Comparison of ENCODE assay signal across 10 mouse cellular contexts in the genomic region with DNA sequence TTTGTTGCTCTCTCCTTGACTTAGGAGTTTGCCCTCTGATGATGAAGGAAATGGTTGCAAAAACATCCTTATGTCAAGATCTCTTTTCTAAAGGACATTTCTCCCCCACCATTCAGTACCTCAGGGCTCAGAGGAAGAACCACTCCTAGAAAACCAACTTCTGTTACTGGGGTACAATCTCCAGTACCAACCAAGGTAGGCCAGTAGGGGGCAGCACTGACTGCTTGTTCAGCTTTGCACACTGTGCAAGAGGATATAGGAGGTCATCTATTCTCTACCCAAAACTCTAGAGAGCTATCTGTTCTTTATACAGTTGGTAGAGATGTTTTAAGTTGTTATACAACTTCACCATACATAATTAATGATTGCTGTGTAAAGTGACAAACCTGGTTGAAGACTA. TPM values are rescaled to one million over a fixed set of nuclear protein-coding genes. Genes with fewer than 3 reads are reported as not detected.
DNase-seq lines count a peak whose midpoint lies in the region; ATAC-seq and TF ChIP-seq lines count a peak whose summit lies in the region.
"Had no signal": no experiment of that assay in that cellular context is flagged by ENCODE, and none has a peak within 500 bp of the region (broad histone marks: within the 10 kb centered on the region; RNA-seq: fewer than 3 reads in every experiment).

No protein-coding gene starts in this region.

- H3K4me3 ChIP-seq in embryonic facial prominence, embryonic 10.5 days: no peak overlapping the region
- no peak overlapping the region for H3K4me3 ChIP-seq in intestine, embryonic 15.5 days (replicated peaks)
- H3K4me3 ChIP-seq in liver, embryonic 14.5 days (ENCODE audit: insufficient read depth in 1 of 2, low read depth in 2 of 2, low read length in 2 of 2): no peak overlapping the region
- H3K4me3 ChIP-seq in stomach, embryonic 15.5 days (replicated peaks): no peak overlapping the region
- H3K4me3 ChIP-seq: erythroblast, embryonic 14.5 days; liver, embryonic 15.5 days had no signal

- no peak for TF ChIP-seq EP300 in liver, embryonic 14.5 days (IDR thresholded peaks at IDR 0.05; ENCODE audit: low read depth)

- ATAC-seq in CD4-positive, CD25-positive, alpha-beta regulatory T cell, adult 4 months: no peak
- 0 out of 2 replicates have a peak, but pooled peaks have one; percentile 39 for ATAC-seq in intestine, embryonic 15.5 days
- ATAC-seq in liver, embryonic 14.5 days (ENCODE audit: insufficient read depth): no peak
- ATAC-seq in stomach, embryonic 15.5 days (ENCODE audit: insufficient read depth, low FRiP score, low read depth): peak; percentile 31; the same call in 1 of the 2 replicates

- no peak overlapping the region for H3K27ac ChIP-seq in embryonic facial prominence, embryonic 10.5 days (replicated peaks)
- H3K27ac ChIP-seq in intestine, embryonic 15.5 days: no peak overlapping the region
- H3K27ac ChIP-seq in liver, embryonic 14.5 days: no peak overlapping the region
- H3K27ac ChIP-seq in stomach, embryonic 15.5 days: no peak overlapping the region
- H3K27ac ChIP-seq: liver, embryonic 15.5 days had no signal

- H3K27me3 ChIP-seq in embryonic facial prominence, embryonic 10.5 days (replicated peaks; ENCODE audit: low read depth, poor library complexity, severe bottlenecking): no peaks in the 10 kb centered on the region
- no peaks in the 10 kb centered on the region for H3K27me3 ChIP-seq in intestine, embryonic 15.5 days (replicated peaks)
- no peaks in the 10 kb centered on the region for H3K27me3 ChIP-seq in liver, embryonic 14.5 days (ENCODE audit: control insufficient read depth, insufficient read depth, low read length)
- no peaks in the 10 kb centered on the region for H3K27me3 ChIP-seq in stomach, embryonic 15.5 days (replicated peaks)
- H3K27me3 ChIP-seq: liver, embryonic 15.5 days had no signal

- H3K4me1 ChIP-seq in embryonic facial prominence, embryonic 10.5 days: no peaks in the 10 kb centered on the region
- H3K4me1 ChIP-seq in intestine, embryonic 15.5 days (replicated peaks): no peaks in the 10 kb centered on the region
- no peaks in the 10 kb centered on the region for H3K4me1 ChIP-seq in liver, embryonic 14.5 days (replicated peaks; ENCODE audit: control insufficient read depth in 2 of 2, insufficient read depth in 2 of 2, low read length in 1 of 2)
- no peaks in the 10 kb centered on the region for H3K4me1 ChIP-seq in stomach, embryonic 15.5 days
- H3K4me1 ChIP-seq: liver, embryonic 15.5 days had no signal

- peak; percentile 63 for TF ChIP-seq CTCF in liver, embryonic 14.5 days (IDR thresholded peaks at IDR 0.05; ENCODE audit: low read depth)

- H3K9ac ChIP-seq in intestine, embryonic 15.5 days: no peak overlapping the region
- no peak overlapping the region for H3K9ac ChIP-seq in liver, embryonic 14.5 days (replicated peaks)
- H3K9ac ChIP-seq in stomach, embryonic 15.5 days: no peak overlapping the region
- H3K9ac ChIP-seq: liver, embryonic 15.5 days had no signal

- H3K9me3 ChIP-seq in embryonic facial prominence, embryonic 10.5 days: no peaks in the 10 kb centered on the region
- no peaks in the 10 kb centered on the region for H3K9me3 ChIP-seq in intestine, embryonic 15.5 days
- H3K9me3 ChIP-seq in liver, embryonic 14.5 days (ENCODE audit: control insufficient read depth, low read length): no peaks in the 10 kb centered on the region
- no peaks in the 10 kb centered on the region for H3K9me3 ChIP-seq in stomach, embryonic 15.5 days
- H3K9me3 ChIP-seq: liver, embryonic 15.5 days had no signal

- no peak overlapping the region for H3K4me2 ChIP-seq in intestine, embryonic 15.5 days (replicated peaks)
- H3K4me2 ChIP-seq in liver, embryonic 14.5 days (ENCODE audit: low read depth): no peak overlapping the region
- no peak overlapping the region for H3K4me2 ChIP-seq in stomach, embryonic 15.5 days
- H3K4me2 ChIP-seq: liver, embryonic 15.5 days had no signal

- H3K36me3 ChIP-seq in embryonic facial prominence, embryonic 10.5 days (replicated peaks): no peaks in the 10 kb centered on the region
- H3K36me3 ChIP-seq in intestine, embryonic 15.5 days: no peaks in the 10 kb centered on the region
- no peaks in the 10 kb centered on the region for H3K36me3 ChIP-seq in liver, embryonic 14.5 days (replicated peaks; ENCODE audit: control insufficient read depth, insufficient read depth, low read depth)
- no peaks in the 10 kb centered on the region for H3K36me3 ChIP-seq in stomach, embryonic 15.5 days
- H3K36me3 ChIP-seq: liver, embryonic 15.5 days had no signal

- peak; percentile 16 for DNase-seq in CD4-positive, CD25-positive, alpha-beta regulatory T cell, adult 2 months (ENCODE audit: low read depth, low spot score)
- DNase-seq in right cerebral cortex, adult 2 months (ENCODE audit: low spot score in 2 of 2): peak; percentile 47 to 73
- no peak for DNase-seq in right cerebral cortex, postnatal 25 days
- DNase-seq in embryonic facial prominence, embryonic 10.5 days (ENCODE audit: low spot score): peak; percentile 66
- no peak for DNase-seq in liver, embryonic 14.5 days (ENCODE audit: low read depth in 3 of 3, low spot score in 3 of 3)

RNA-seq across cellular contexts. Expression of a gene that starts 22.9 kb away (rescaled TPM):
- polyA plus RNA-seq in CD4-positive, CD25-positive, alpha-beta regulatory T cell, adult 4 months (2017; shearing (Covaris generic)): not detected
- 2.6 and 2.8 TPM in 2 replicates for polyA plus RNA-seq in embryonic facial prominence, embryonic 10.5 days (2016; fragmentation: Nextera tagmentation; extraction: Ambion mirVana)
- polyA plus RNA-seq in intestine, embryonic 15.5 days (2015; fragmentation: Nextera tagmentation; extraction: Ambion mirVana): 0.36 and 0.38 TPM in 2 replicates
- 0.03 TPM in 1 of 2 replicates, not detected in the other for polyA plus RNA-seq in liver, embryonic 14.5 days (2012; rRNA removed)
- not detected in 2 replicates for polyA plus RNA-seq in liver, embryonic 14.5 days (2014; fragmentation: Nextera tagmentation; extraction: Ambion mirVana)
- 0.41 and 0.69 TPM in 2 replicates for polyA plus RNA-seq in stomach, embryonic 15.5 days (2015; fragmentation: Nextera tagmentation; extraction: Ambion mirVana)
- polyA plus RNA-seq: erythroblast, embryonic 14.5 days had no signal

Comparison
In these comparisons a context has a peak if more than half of its experiments do, and no peak if none do; other contexts are left out.
1. DNase-seq: peak in CD4-positive, CD25-positive, alpha-beta regulatory T cell, adult 2 months (single experiment), right cerebral cortex, adult 2 months (2 of 2) and embryonic facial prominence, embryonic 10.5 days (single experiment); none in right cerebral cortex, postnatal 25 days (single experiment) and liver, embryonic 14.5 days (0 of 3).
2. ATAC-seq: peak in intestine, embryonic 15.5 days (single experiment) and stomach, embryonic 15.5 days (single experiment); none in CD4-positive, CD25-positive, alpha-beta regulatory T cell, adult 4 months (single experiment) and liver, embryonic 14.5 days (single experiment).